Mouse (Mus musculus): Measurements from ENCODE around the gene Sf3b3. TPM values are rescaled to one million over a fixed set of nuclear protein-coding genes. Genes with fewer than 3 reads are reported as not detected.
"Not testable (repeated sequence)": the region's sequence is repeated elsewhere in the genome, so short reads cannot be mapped to it uniquely, and the experiment has no call there.

The Sf3b3 gene
- polyA plus RNA-seq, 1 experiment from 2014 or later: 203 TPM

DNA sequence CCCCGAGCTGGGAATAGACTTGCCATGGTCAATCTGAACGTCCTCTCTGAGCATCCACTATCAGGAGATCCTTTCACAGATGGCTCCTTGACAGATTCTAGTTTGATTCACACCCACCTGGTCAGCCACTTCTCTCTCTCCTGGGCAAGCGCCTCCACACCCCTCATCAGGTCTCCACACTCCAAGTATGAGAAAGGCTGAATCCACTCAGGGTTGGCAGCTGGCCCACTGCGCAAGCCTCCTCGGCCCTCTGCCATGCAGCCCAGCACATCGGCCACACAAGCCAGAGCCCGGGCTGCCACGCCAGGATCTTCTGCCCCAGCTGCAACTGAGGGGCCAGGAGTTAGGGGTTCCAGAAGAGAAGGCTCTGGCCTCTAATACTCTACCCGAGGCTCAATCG is 41.0 kb upstream of the Sf3b3 start:
- WGBS: 90% methylated on average over 10 of the region's 10 CpGs
- ATAC-seq (ENCODE audit: low FRiP score): no peak

GRCm38 (mm10) chr8:110886634-110887033 is 40.0 kb upstream of the Sf3b3 start:
- H3K9me3 ChIP-seq (ENCODE audit: control insufficient read depth, low read length): no peaks in the 10 kb centered on the region
- no peak overlapping the region for H3K4me3 ChIP-seq (ENCODE audit: low read depth, low read length)
- 90% methylated on average over 3 of the region's 3 CpGs for WGBS
- no peak overlapping the region for H3K9ac ChIP-seq (ENCODE audit: low read length)
- no peak overlapping the region for H3K4me2 ChIP-seq
- DNase-seq (ENCODE audit: low spot score, missing footprints) (no peak), ATAC-seq (ENCODE audit: low FRiP score) (no peak)
- H3K4me1 ChIP-seq (ENCODE audit: control insufficient read depth, insufficient read depth, low read length): no peaks in the 10 kb centered on the region
- peaks cover 13% of the 10 kb centered on the region; the same call in 1 of the 2 replicates for H3K36me3 ChIP-seq (ENCODE audit: control insufficient read depth, insufficient read depth, low read length)
- no peak overlapping the region for H3K27ac ChIP-seq (ENCODE audit: low read depth, low read length)
- no peaks in the 10 kb centered on the region for H3K27me3 ChIP-seq (ENCODE audit: control insufficient read depth, insufficient read depth, low read length)

More for the DNA sequence above, 41.0 kb upstream of the Sf3b3 start:
- no peaks in the 10 kb centered on the region for H3K9me3 ChIP-seq (ENCODE audit: control insufficient read depth, low read length)
- no peaks in the 10 kb centered on the region for H3K27me3 ChIP-seq (ENCODE audit: control insufficient read depth, insufficient read depth, low read length)
- DNase-seq (ENCODE audit: low spot score, missing footprints): no peak
- no peak overlapping the region for H3K4me3 ChIP-seq (ENCODE audit: low read depth, low read length)
- no peak overlapping the region for H3K27ac ChIP-seq (ENCODE audit: low read depth, low read length)
- no peak overlapping the region for H3K4me2 ChIP-seq
- no peak overlapping the region for H3K9ac ChIP-seq (ENCODE audit: low read length)
- no peaks in the 10 kb centered on the region for H3K4me1 ChIP-seq (ENCODE audit: control insufficient read depth, insufficient read depth, low read length)
- H3K36me3 ChIP-seq (ENCODE audit: control insufficient read depth, insufficient read depth, low read length): peaks cover 10% of the 10 kb centered on the region; the same call in 1 of the 2 replicates

DNA sequence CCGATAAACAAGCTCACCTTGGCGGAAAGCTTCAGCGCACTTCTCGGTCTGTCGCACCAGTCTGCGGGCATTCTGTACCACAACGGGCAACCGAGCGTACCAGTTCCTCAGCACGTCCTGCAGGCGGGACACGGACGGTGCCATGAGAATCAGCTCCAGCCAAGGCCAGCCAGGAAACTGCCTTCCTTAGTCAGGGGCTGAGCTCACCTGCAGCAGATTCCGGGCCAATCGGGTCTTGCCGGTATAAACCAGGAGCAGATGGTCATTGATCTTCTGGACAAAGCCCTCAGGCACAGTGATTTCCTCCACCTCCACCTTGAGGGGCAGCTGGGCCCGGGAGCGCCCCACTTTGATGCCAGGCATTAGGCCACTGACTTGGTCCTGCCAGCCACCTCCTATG is 37.2 kb upstream of the Sf3b3 start:
- Histone ChIP-seq H3K4me2 (no peak overlapping the region), H3K4me3 (ENCODE audit: low read depth, low read length) (no peak overlapping the region), H3K9me3 (ENCODE audit: control insufficient read depth, low read length) (no peaks in the 10 kb centered on the region), H3K36me3 (ENCODE audit: control insufficient read depth, insufficient read depth, low read length) (peaks cover 14% of the 10 kb centered on the region; the same call in 1 of the 2 replicates), H3K9ac (ENCODE audit: low read length) (no peak overlapping the region), H3K27me3 (ENCODE audit: control insufficient read depth, insufficient read depth, low read length) (no peaks in the 10 kb centered on the region), H3K4me1 (ENCODE audit: control insufficient read depth, insufficient read depth, low read length) (no peaks in the 10 kb centered on the region), H3K27ac (ENCODE audit: low read depth, low read length) (no peak overlapping the region)
- WGBS: 95% methylated on average over 18 of the region's 18 CpGs
- ATAC-seq (ENCODE audit: low FRiP score): no peak
- DNase-seq (ENCODE audit: low spot score, missing footprints): no peak

DNA sequence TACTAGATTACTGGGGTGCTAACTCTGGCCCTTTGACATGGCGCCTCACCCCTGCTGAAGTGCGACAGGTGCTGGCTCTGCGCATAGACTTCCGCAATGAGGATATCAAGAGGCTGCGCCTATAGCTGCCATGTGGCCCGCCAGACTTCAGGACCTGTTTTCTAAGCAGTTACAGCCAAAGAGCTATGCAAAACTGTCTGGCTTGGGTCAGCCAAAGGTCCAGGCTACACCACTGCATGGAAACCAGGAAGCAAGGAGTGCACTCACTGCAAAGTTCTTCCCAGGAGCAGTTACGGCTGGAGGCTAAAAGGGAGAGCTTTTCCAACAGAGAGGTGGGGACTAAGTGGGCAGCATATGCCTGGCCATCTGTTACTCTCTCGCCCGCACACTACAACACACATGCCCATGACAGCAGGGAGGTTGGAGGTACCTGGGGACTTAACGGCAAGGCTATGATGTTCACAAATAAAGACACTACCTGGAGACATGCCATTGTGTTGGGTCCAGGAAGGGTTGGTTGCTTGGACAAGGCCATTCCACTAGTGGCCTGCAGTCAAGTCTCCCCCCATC is 35.2 kb upstream of the Sf3b3 start:
- no peak for DNase-seq (ENCODE audit: low spot score, missing footprints)
- Histone ChIP-seq H3K9ac (ENCODE audit: low read length) (no peak overlapping the region), H3K4me2 (no peak overlapping the region), H3K9me3 (ENCODE audit: control insufficient read depth, low read length) (no peaks in the 10 kb centered on the region), H3K27me3 (ENCODE audit: control insufficient read depth, insufficient read depth, low read length) (no peaks in the 10 kb centered on the region), H3K36me3 (ENCODE audit: control insufficient read depth, insufficient read depth, low read length) (peaks cover 10% of the 10 kb centered on the region; the same call in 1 of the 2 replicates), H3K27ac (ENCODE audit: low read depth, low read length) (no peak overlapping the region), H3K4me3 (ENCODE audit: low read depth, low read length) (no peak overlapping the region), H3K4me1 (ENCODE audit: control insufficient read depth, insufficient read depth, low read length) (no peaks in the 10 kb centered on the region)
- WGBS: 97% methylated on average over 10 of the region's 10 CpGs
- ATAC-seq (ENCODE audit: low FRiP score): no peak

DNA sequence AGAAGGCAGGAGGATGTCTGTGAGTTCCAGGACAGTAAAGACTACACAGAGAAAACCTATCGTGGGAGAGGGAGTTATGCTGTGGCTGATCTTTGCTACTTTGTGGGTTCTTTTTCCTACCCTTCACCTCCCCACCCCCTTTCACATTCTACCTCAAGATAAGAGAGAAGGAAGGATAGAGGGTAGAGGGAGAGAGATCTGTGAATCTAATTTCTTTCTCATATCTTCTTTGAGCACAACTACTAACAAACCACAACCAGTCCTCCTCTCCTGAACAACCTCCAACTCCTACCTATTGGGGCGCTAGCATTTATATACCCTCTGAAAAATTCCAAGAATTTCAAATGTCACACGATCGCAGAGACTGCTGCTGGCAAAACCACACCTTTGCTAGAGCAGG is 31.3 kb upstream of the Sf3b3 start:
- no peak overlapping the region for H3K9ac ChIP-seq (ENCODE audit: low read length)
- H3K4me2 ChIP-seq: no peak overlapping the region
- H3K4me3 ChIP-seq (ENCODE audit: low read depth, low read length): no peak overlapping the region
- no peak for ATAC-seq (ENCODE audit: low FRiP score)
- WGBS: 94% methylated on average over 4 of the region's 4 CpGs
- H3K36me3 ChIP-seq (ENCODE audit: control insufficient read depth, insufficient read depth, low read length): peaks cover 13% of the 10 kb centered on the region; the same call in 1 of the 2 replicates
- H3K27me3 ChIP-seq (ENCODE audit: control insufficient read depth, insufficient read depth, low read length): no peaks in the 10 kb centered on the region
- H3K9me3 ChIP-seq (ENCODE audit: control insufficient read depth, low read length): no peaks in the 10 kb centered on the region
- no peaks in the 10 kb centered on the region for H3K4me1 ChIP-seq (ENCODE audit: control insufficient read depth, insufficient read depth, low read length)
- DNase-seq (ENCODE audit: low spot score, missing footprints): no peak
- no peak overlapping the region for H3K27ac ChIP-seq (ENCODE audit: low read depth, low read length)

DNA sequence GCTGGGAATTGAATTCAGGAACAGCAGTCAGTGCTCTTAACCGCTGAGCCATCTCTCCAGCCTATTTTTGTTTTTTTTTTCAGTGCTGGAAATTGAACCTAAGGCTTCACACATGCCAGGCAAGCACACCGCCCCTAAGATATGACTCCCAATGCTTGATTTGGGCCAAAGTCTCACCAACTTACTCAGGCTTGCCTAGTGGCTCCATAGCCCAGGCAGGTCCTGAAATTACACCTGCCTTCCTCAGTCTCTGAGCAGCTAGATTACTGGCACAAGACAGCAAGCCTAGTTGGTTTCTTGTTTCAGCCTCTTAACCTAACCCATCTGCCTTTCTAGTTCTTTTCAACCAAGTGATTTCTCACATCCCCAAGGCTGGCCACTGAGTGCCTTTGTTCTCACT is 23.9 kb upstream of the Sf3b3 start:
- H3K9me3 ChIP-seq (ENCODE audit: control insufficient read depth, low read length): no peaks in the 10 kb centered on the region
- H3K27me3 ChIP-seq (ENCODE audit: control insufficient read depth, insufficient read depth, low read length): no peaks in the 10 kb centered on the region
- ATAC-seq (ENCODE audit: low FRiP score): no peak
- no peak for DNase-seq (ENCODE audit: low spot score, missing footprints)
- H3K27ac ChIP-seq (ENCODE audit: low read depth, low read length): no peak overlapping the region
- H3K4me2 ChIP-seq: no peak overlapping the region
- peaks cover 22% of the 10 kb centered on the region for H3K36me3 ChIP-seq (ENCODE audit: control insufficient read depth, insufficient read depth, low read length)
- H3K4me1 ChIP-seq (ENCODE audit: control insufficient read depth, insufficient read depth, low read length): no peaks in the 10 kb centered on the region
- 95% methylated on average over 2 of the region's 2 CpGs for WGBS
- H3K4me3 ChIP-seq (ENCODE audit: low read depth, low read length): no peak overlapping the region
- H3K9ac ChIP-seq (ENCODE audit: low read length): no peak overlapping the region

GRCm38 (mm10) chr8:110861347-110862025 is 14.9 kb upstream of the Sf3b3 start:
- H3K4me1 ChIP-seq (ENCODE audit: control insufficient read depth, insufficient read depth, low read length); H3K27me3 ChIP-seq (ENCODE audit: control insufficient read depth, insufficient read depth, low read length); H3K9ac ChIP-seq (ENCODE audit: low read length); H3K27ac ChIP-seq (ENCODE audit: low read depth, low read length); ATAC-seq (ENCODE audit: low FRiP score); DNase-seq (ENCODE audit: low spot score, missing footprints); H3K4me3 ChIP-seq (ENCODE audit: low read depth, low read length); H3K9me3 ChIP-seq (ENCODE audit: control insufficient read depth, low read length); H3K4me2 ChIP-seq: not testable (repeated sequence)
- H3K36me3 ChIP-seq (ENCODE audit: control insufficient read depth, insufficient read depth, low read length): peaks cover 16% of the 10 kb centered on the region; the same call in 1 of the 2 replicates
- 90% methylated on average over 7 of the region's 7 CpGs for WGBS

DNA sequence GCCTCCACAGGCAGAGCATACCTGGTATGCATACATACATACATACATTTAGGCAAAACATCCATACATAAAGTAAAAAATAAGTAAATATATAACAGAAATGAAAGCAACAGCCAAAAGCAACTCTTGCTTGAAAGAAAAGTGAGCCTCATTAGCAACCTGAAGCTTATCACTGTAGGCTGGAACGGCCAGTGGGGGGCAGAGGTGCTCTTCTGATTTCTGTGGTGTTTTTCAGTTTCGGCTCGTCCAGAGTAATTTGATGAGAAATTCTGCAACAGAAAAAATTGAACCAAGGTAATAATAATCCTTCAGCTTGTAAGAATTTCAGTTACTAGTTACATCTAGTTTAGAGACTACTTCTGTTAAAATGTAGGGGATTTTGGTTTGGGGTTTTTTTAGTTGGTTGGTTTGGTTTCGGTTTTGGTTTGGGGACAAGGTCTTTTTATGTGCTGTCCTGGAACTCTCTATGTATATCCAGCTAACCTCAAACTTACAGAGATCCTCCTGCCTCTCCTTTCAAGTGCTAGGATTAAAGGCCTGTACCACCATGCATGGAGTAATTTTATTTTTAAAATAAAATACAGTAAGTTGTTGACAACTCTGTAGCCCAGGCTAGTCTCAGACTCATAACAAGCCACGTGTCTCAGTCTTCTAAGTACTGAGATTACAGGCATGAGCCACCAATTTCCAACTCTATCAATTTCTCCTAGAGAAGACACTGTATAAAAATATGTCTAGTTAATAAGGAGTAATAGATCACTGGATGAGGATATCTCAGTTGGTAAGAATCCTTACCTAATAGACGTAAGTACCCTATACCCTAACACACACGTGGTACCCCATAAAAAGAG is 13.3 kb upstream of the Sf3b3 start:
- Histone ChIP-seq H3K36me3 (ENCODE audit: control insufficient read depth, insufficient read depth, low read length) (peaks cover 16% of the 10 kb centered on the region; the same call in 1 of the 2 replicates), H3K27ac (ENCODE audit: low read depth, low read length) (no peak overlapping the region), H3K4me3 (ENCODE audit: low read depth, low read length) (no peak overlapping the region), H3K9me3 (ENCODE audit: control insufficient read depth, low read length) (no peaks in the 10 kb centered on the region), H3K4me1 (ENCODE audit: control insufficient read depth, insufficient read depth, low read length) (no peaks in the 10 kb centered on the region), H3K27me3 (ENCODE audit: control insufficient read depth, insufficient read depth, low read length) (no peaks in the 10 kb centered on the region), H3K9ac (ENCODE audit: low read length) (no peak overlapping the region), H3K4me2 (no peak overlapping the region)
- DNase-seq (ENCODE audit: low spot score, missing footprints): no peak
- ATAC-seq (ENCODE audit: low FRiP score): no peak
- 87% methylated on average over 7 of the region's 7 CpGs for WGBS
